Mouse (Mus musculus): ENCODE data around the gene Cdkl1. TPM values are rescaled to one million over a fixed set of nuclear protein-coding genes. Genes with fewer than 3 reads are reported as not detected.

Gene Cdkl1
- 0.08 TPM in 1 of 2 replicates, not detected in the other for total RNA-seq (2012; rRNA removed)
- under 1 TPM in 1 of 2 experiments, not detected in 1; 0.32 TPM for polyA plus RNA-seq (2012; ENCODE audit: insufficient read depth in 1 of 2, insufficient read length in 2 of 2, low read depth in 1 of 2, low replicate concordance in 2 of 2, missing spikeins in 1 of 2)

- TF ChIP-seq POLR2A (IDR thresholded peaks at IDR 0.05; ENCODE audit: control insufficient read depth in 1 of 2, insufficient read depth in 1 of 2, low read depth in 1 of 2, low read length in 2 of 2, poor library complexity in 1 of 2) (0 out of 4 replicates have a peak, but pooled peaks of 1 of the 2 experiments have one; percentile 15), MAX (IDR thresholded peaks at IDR 0.05; ENCODE audit: low read length) (0 out of 2 replicates have a peak, but pooled peaks have one; percentile 39), BHLHE40 (IDR thresholded peaks at IDR 0.05; ENCODE audit: borderline replicate concordance, low read depth, low read length) (no peak), ZMIZ1 (IDR thresholded peaks at IDR 0.05; ENCODE audit: low read depth, low read length) (no peak)
- Histone ChIP-seq H3K27me3 (ENCODE audit: control insufficient read depth in 1 of 2, insufficient read depth in 2 of 2, low read length in 2 of 2) (peaks cover 0 to 4% of the 10 kb centered on the region in 2 experiments; a peak in 2 of 4 replicates), H3K27ac (ENCODE audit: control insufficient read depth, low read depth, low read length) (no peak within 1 kb of the TSS), H3K79me2 (ENCODE audit: control insufficient read depth, insufficient read depth, low read length, poor library complexity) (no peaks in the 10 kb centered on the region), H3K36me3 (ENCODE audit: control insufficient read depth in 1 of 2, insufficient read depth in 2 of 2, low read length in 2 of 2) (no peaks in the 10 kb centered on the region; a peak in 1 of 4 replicates), H3K4me3 (ENCODE audit: control insufficient read depth in 1 of 2, insufficient read depth in 1 of 2, low read depth in 2 of 2, low read length in 2 of 2) (peak within 1 kb of the TSS; percentile 44 to 68), H3K9me3 (replicated peaks; ENCODE audit: insufficient read depth, low read length) (no peaks in the 10 kb centered on the region), H3K9ac (ENCODE audit: control insufficient read depth, low read depth, low read length, poor library complexity, severe bottlenecking) (no peak within 1 kb of the TSS), H3K4me1 (ENCODE audit: control insufficient read depth in 1 of 2, insufficient read depth in 2 of 2, low read length in 2 of 2) (no peaks in the 10 kb centered on the region)
- peak; percentile 59 for DNase-seq (ENCODE audit: low read depth, low spot score)
These were observed at the start of gene Cdkl1 for GRCm38 (mm10) chr12:69790530-69791505. Gene Cdkl1, minus strand, starts transcription at chr12:69791267.

GRCm38 (mm10) chr12:69838376-69838775, 47.3 kb upstream of the Cdkl1 start:
- DNase-seq (ENCODE audit: low read depth, low spot score), result no peak

GRCm38 (mm10) chr12:69833982-69834604, 43.0 kb upstream of the Cdkl1 start:
- Histone ChIP-seq H3K9me3 (replicated peaks; ENCODE audit: insufficient read depth, low read length) (no peaks in the 10 kb centered on the region), H3K4me1 (ENCODE audit: control insufficient read depth in 1 of 2, insufficient read depth in 2 of 2, low read length in 2 of 2) (no peaks in the 10 kb centered on the region; a peak in 1 of 4 replicates), H3K79me2 (ENCODE audit: control insufficient read depth, insufficient read depth, low read length, poor library complexity) (no peaks in the 10 kb centered on the region), H3K27me3 (ENCODE audit: control insufficient read depth in 1 of 2, insufficient read depth in 2 of 2, low read length in 2 of 2) (no peaks in the 10 kb centered on the region), H3K36me3 (ENCODE audit: control insufficient read depth in 1 of 2, insufficient read depth in 2 of 2, low read length in 2 of 2) (no peaks in the 10 kb centered on the region), H3K9ac (ENCODE audit: control insufficient read depth, low read depth, low read length, poor library complexity, severe bottlenecking) (no peak overlapping the region), H3K4me3 (ENCODE audit: control insufficient read depth in 1 of 2, insufficient read depth in 1 of 2, low read depth in 2 of 2, low read length in 2 of 2) (no peak overlapping the region), H3K27ac (ENCODE audit: control insufficient read depth, low read depth, low read length) (no peak overlapping the region)
- no peak for DNase-seq (ENCODE audit: low read depth, low spot score)
- TF ChIP-seq ZNF384 (IDR thresholded peaks at IDR 0.05; ENCODE audit: low read depth, low read length) (no peak), EP300 (IDR thresholded peaks at IDR 0.05; ENCODE audit: low read depth in 1 of 2, low read length in 2 of 2) (no peak), USF1 (IDR thresholded peaks at IDR 0.05; ENCODE audit: low read depth, low read length) (no peak), TBP (IDR thresholded peaks at IDR 0.05; ENCODE audit: low read depth, low read length) (no peak), TCF12 (IDR thresholded peaks at IDR 0.05; ENCODE audit: low read depth, low read length) (no peak)

More at GRCm38 (mm10) chr12:69838376-69838775, 47.3 kb upstream of the Cdkl1 start:
- Histone ChIP-seq H3K4me3 (ENCODE audit: control insufficient read depth in 1 of 2, insufficient read depth in 1 of 2, low read depth in 2 of 2, low read length in 2 of 2) (no peak overlapping the region), H3K9ac (ENCODE audit: control insufficient read depth, low read depth, low read length, poor library complexity, severe bottlenecking) (no peak overlapping the region), H3K27ac (ENCODE audit: control insufficient read depth, low read depth, low read length) (no peak overlapping the region), H3K27me3 (ENCODE audit: control insufficient read depth in 1 of 2, insufficient read depth in 2 of 2, low read length in 2 of 2) (no peaks in the 10 kb centered on the region), H3K9me3 (replicated peaks; ENCODE audit: insufficient read depth, low read length) (no peaks in the 10 kb centered on the region), H3K79me2 (ENCODE audit: control insufficient read depth, insufficient read depth, low read length, poor library complexity) (no peaks in the 10 kb centered on the region), H3K4me1 (ENCODE audit: control insufficient read depth in 1 of 2, insufficient read depth in 2 of 2, low read length in 2 of 2) (no peaks in the 10 kb centered on the region), H3K36me3 (ENCODE audit: control insufficient read depth in 1 of 2, insufficient read depth in 2 of 2, low read length in 2 of 2) (peaks cover 0 to 4% of the 10 kb centered on the region in 2 experiments; a peak in 1 of 4 replicates)
- TF ChIP-seq ZC3H11A (IDR thresholded peaks at IDR 0.05; ENCODE audit: low read depth, low read length) (no peak), MXI1 (IDR thresholded peaks at IDR 0.05; ENCODE audit: low read depth, low read length) (no peak), EP300 (IDR thresholded peaks at IDR 0.05; ENCODE audit: low read depth in 1 of 2, low read length in 2 of 2) (no peak), POLR2A (IDR thresholded peaks at IDR 0.05; ENCODE audit: control insufficient read depth in 1 of 2, insufficient read depth in 1 of 2, low read depth in 1 of 2, low read length in 2 of 2, poor library complexity in 1 of 2) (no peak), NRF1 (IDR thresholded peaks at IDR 0.05; ENCODE audit: insufficient read depth, low read depth, low read length, poor library complexity, severe bottlenecking) (no peak), ZNF384 (IDR thresholded peaks at IDR 0.05; ENCODE audit: low read depth, low read length) (no peak), CTCF (IDR thresholded peaks at IDR 0.05 in 2 of 3, conservative IDR thresholded peaks at IDR 0.05 in 1 of 3; ENCODE audit: control insufficient read depth in 1 of 3, insufficient read depth in 1 of 3, low read depth in 2 of 3, low read length in 3 of 3, poor library complexity in 1 of 3, severe bottlenecking in 1 of 3) (no peak), TAL1 (IDR thresholded peaks at IDR 0.05; ENCODE audit: low read length) (no peak), USF2 (IDR thresholded peaks at IDR 0.05; ENCODE audit: borderline replicate concordance in 1 of 2, insufficient read depth in 1 of 2, low read depth in 1 of 2, low read length in 2 of 2) (no peak), TCF12 (IDR thresholded peaks at IDR 0.05; ENCODE audit: low read depth, low read length) (no peak), CHD2 (IDR thresholded peaks at IDR 0.05; ENCODE audit: low read length) (no peak), BHLHE40 (IDR thresholded peaks at IDR 0.05; ENCODE audit: borderline replicate concordance, low read depth, low read length) (no peak)
